Mouse (Mus musculus): Measurements from ENCODE around the gene Tgfbr2. TPM values are rescaled to one million over a fixed set of nuclear protein-coding genes. Genes with fewer than 3 reads are reported as not detected.

The Tgfbr2 gene
- polyA plus RNA-seq, 1 experiment from 2014 or later, result 12.8 TPM

DNA sequence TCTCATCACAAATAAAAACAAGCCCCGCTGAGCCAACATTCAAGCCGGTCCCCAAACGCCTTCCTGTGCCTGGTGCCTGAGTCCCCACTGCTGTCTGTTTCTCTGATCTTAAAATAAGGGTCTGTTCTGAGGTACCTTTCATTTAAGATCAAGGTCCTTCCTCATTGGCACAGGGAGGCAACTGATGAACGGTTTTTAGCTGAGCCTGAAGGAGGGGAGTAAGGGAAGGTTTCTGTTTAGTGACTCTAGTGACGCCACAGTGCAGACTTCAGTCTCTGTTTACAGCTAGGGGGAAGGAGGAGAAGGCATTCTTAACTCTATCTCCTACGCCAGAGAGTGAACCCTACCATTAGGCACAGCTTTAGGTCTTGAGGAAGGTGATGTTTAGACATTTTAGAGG is 11.3 kb downstream of the Tgfbr2 start:
- no peaks in the 10 kb centered on the region for H3K4me1 ChIP-seq (ENCODE audit: control insufficient read depth, insufficient read depth, low read length)
- no peak overlapping the region for H3K9ac ChIP-seq (replicated peaks; ENCODE audit: low read length)
- 79% methylated on average over 6 of the region's 6 CpGs for WGBS
- H3K27ac ChIP-seq (replicated peaks; ENCODE audit: low read depth, low read length), result no peak overlapping the region
- H3K9me3 ChIP-seq (replicated peaks; ENCODE audit: control insufficient read depth, low read length), result no peaks in the 10 kb centered on the region
- H3K4me3 ChIP-seq (ENCODE audit: low read depth, low read length), result no peak overlapping the region
- H3K4me2 ChIP-seq (ENCODE audit: low read depth, low read length), result no peak overlapping the region
- DNase-seq (ENCODE audit: low spot score) (no peak), ATAC-seq (replicated peaks; ENCODE audit: insufficient number of reproducible peaks, low FRiP score, low TSS enrichment, low read depth) (no peak)
- no peaks in the 10 kb centered on the region for H3K27me3 ChIP-seq (ENCODE audit: control insufficient read depth, insufficient read depth, low read length)
- H3K36me3 ChIP-seq (replicated peaks; ENCODE audit: control insufficient read depth, insufficient read depth, low read depth, low read length), result no peaks in the 10 kb centered on the region

DNA sequence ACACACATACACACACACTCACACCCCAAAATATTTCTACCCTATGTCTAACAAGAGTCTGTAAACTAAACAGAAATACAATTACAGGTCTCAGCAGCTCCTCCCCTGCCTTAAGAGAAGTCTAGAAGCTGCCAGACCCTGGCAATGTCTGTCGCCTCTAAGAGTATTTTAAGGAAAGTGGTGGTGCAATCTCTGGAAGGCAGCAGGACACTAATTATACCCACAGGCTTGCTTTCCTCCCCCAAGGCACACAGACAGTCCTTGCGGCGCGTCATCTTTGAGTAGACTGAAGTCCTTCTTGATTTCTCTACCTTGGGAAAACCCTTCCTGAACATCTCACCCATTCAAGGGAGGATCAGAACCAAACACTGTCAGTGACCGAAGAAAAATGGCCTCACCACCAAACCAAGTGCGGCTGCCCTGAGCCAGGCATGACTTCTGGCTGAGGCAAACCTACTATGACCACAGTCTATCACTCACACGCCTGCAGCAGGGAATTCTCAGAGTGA is 12.2 kb downstream of the Tgfbr2 start:
- WGBS, result 92% methylated on average over 7 of the region's 7 CpGs
- DNase-seq (ENCODE audit: low spot score), result no peak
- no peaks in the 10 kb centered on the region for H3K4me1 ChIP-seq (ENCODE audit: control insufficient read depth, insufficient read depth, low read length)
- no peak for ATAC-seq (replicated peaks; ENCODE audit: insufficient number of reproducible peaks, low FRiP score, low TSS enrichment, low read depth)
- H3K27me3 ChIP-seq (ENCODE audit: control insufficient read depth, insufficient read depth, low read length), result no peaks in the 10 kb centered on the region
- no peaks in the 10 kb centered on the region for H3K9me3 ChIP-seq (replicated peaks; ENCODE audit: control insufficient read depth, low read length)
- H3K4me3 ChIP-seq (ENCODE audit: low read depth, low read length), result no peak overlapping the region
- no peak overlapping the region for H3K27ac ChIP-seq (replicated peaks; ENCODE audit: low read depth, low read length)
- H3K9ac ChIP-seq (replicated peaks; ENCODE audit: low read length), result no peak overlapping the region
- H3K36me3 ChIP-seq (replicated peaks; ENCODE audit: control insufficient read depth, insufficient read depth, low read depth, low read length), result no peaks in the 10 kb centered on the region
- no peak overlapping the region for H3K4me2 ChIP-seq (ENCODE audit: low read depth, low read length)

- Histone ChIP-seq H3K9ac (replicated peaks; ENCODE audit: low read length) (no peak overlapping the region), H3K36me3 (replicated peaks; ENCODE audit: control insufficient read depth, insufficient read depth, low read depth, low read length) (no peaks in the 10 kb centered on the region), H3K4me1 (ENCODE audit: control insufficient read depth, insufficient read depth, low read length) (no peaks in the 10 kb centered on the region), H3K4me3 (ENCODE audit: low read depth, low read length) (no peak overlapping the region), H3K27me3 (ENCODE audit: control insufficient read depth, insufficient read depth, low read length) (no peaks in the 10 kb centered on the region), H3K9me3 (replicated peaks; ENCODE audit: control insufficient read depth, low read length) (no peaks in the 10 kb centered on the region), H3K4me2 (ENCODE audit: low read depth, low read length) (no peak overlapping the region), H3K27ac (replicated peaks; ENCODE audit: low read depth, low read length) (no peak overlapping the region)
- no peak for ATAC-seq (replicated peaks; ENCODE audit: insufficient number of reproducible peaks, low FRiP score, low TSS enrichment, low read depth)
- no peak for DNase-seq (ENCODE audit: low spot score)
- 85% methylated on average over 7 of the region's 7 CpGs for WGBS
These were observed 14.3 kb downstream of the Tgfbr2 start for GRCm38 (mm10) chr9:116160860-116161259.

- Histone ChIP-seq H3K36me3 (replicated peaks; ENCODE audit: control insufficient read depth, insufficient read depth, low read depth, low read length) (no peaks in the 10 kb centered on the region), H3K4me3 (ENCODE audit: low read depth, low read length) (no peak overlapping the region), H3K9ac (replicated peaks; ENCODE audit: low read length) (no peak overlapping the region), H3K4me1 (ENCODE audit: control insufficient read depth, insufficient read depth, low read length) (no peaks in the 10 kb centered on the region), H3K9me3 (replicated peaks; ENCODE audit: control insufficient read depth, low read length) (no peaks in the 10 kb centered on the region), H3K27me3 (ENCODE audit: control insufficient read depth, insufficient read depth, low read length) (no peaks in the 10 kb centered on the region), H3K4me2 (ENCODE audit: low read depth, low read length) (no peak overlapping the region), H3K27ac (replicated peaks; ENCODE audit: low read depth, low read length) (no peak overlapping the region)
- ATAC-seq (replicated peaks; ENCODE audit: insufficient number of reproducible peaks, low FRiP score, low TSS enrichment, low read depth) (no peak), DNase-seq (ENCODE audit: low spot score) (no peak)
- WGBS, result 92% methylated on average over 3 of the region's 3 CpGs
These were observed 15.1 kb downstream of the Tgfbr2 start for GRCm38 (mm10) chr9:116160067-116160466.

DNA sequence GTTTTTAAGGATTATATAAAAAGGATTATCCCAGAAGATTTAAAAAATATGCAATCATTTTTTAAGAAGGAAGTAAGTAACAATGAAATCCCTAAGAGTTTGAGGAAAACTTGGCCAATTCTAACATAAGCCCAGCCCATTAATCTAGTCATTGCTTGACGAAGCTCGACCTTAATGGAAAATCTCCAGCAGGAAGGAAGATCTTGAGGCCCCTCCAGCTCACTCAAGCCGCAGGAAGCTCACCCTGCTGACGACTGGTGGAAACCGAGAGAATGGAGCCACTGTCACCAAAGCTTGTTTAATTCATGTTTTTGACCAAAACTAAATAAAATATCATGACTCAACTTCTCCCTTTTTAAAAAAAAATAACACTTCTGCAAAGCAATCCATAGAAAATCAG is 18.7 kb downstream of the Tgfbr2 start:
- Histone ChIP-seq H3K36me3 (replicated peaks; ENCODE audit: control insufficient read depth, insufficient read depth, low read depth, low read length) (no peaks in the 10 kb centered on the region), H3K9ac (replicated peaks; ENCODE audit: low read length) (no peak overlapping the region), H3K4me3 (ENCODE audit: low read depth, low read length) (no peak overlapping the region), H3K4me1 (ENCODE audit: control insufficient read depth, insufficient read depth, low read length) (no peaks in the 10 kb centered on the region), H3K27me3 (ENCODE audit: control insufficient read depth, insufficient read depth, low read length) (no peaks in the 10 kb centered on the region), H3K9me3 (replicated peaks; ENCODE audit: control insufficient read depth, low read length) (no peaks in the 10 kb centered on the region), H3K4me2 (ENCODE audit: low read depth, low read length) (no peak overlapping the region), H3K27ac (replicated peaks; ENCODE audit: low read depth, low read length) (no peak overlapping the region)
- WGBS, result 77% methylated on average over 5 of the region's 5 CpGs
- no peak for ATAC-seq (replicated peaks; ENCODE audit: insufficient number of reproducible peaks, low FRiP score, low TSS enrichment, low read depth)
- no peak for DNase-seq (ENCODE audit: low spot score)

GRCm38 (mm10) chr9:116152878-116153277 is 22.3 kb downstream of the Tgfbr2 start:
- Histone ChIP-seq H3K4me3 (ENCODE audit: low read depth, low read length) (no peak overlapping the region), H3K36me3 (replicated peaks; ENCODE audit: control insufficient read depth, insufficient read depth, low read depth, low read length) (no peaks in the 10 kb centered on the region), H3K27me3 (ENCODE audit: control insufficient read depth, insufficient read depth, low read length) (no peaks in the 10 kb centered on the region), H3K4me1 (ENCODE audit: control insufficient read depth, insufficient read depth, low read length) (no peaks in the 10 kb centered on the region), H3K9me3 (replicated peaks; ENCODE audit: control insufficient read depth, low read length) (no peaks in the 10 kb centered on the region), H3K9ac (replicated peaks; ENCODE audit: low read length) (no peak overlapping the region), H3K27ac (replicated peaks; ENCODE audit: low read depth, low read length) (no peak overlapping the region), H3K4me2 (ENCODE audit: low read depth, low read length) (no peak overlapping the region)
- 82% methylated on average over 4 of the region's 4 CpGs for WGBS
- DNase-seq (ENCODE audit: low spot score) (no peak), ATAC-seq (replicated peaks; ENCODE audit: insufficient number of reproducible peaks, low FRiP score, low TSS enrichment, low read depth) (no peak)

DNA sequence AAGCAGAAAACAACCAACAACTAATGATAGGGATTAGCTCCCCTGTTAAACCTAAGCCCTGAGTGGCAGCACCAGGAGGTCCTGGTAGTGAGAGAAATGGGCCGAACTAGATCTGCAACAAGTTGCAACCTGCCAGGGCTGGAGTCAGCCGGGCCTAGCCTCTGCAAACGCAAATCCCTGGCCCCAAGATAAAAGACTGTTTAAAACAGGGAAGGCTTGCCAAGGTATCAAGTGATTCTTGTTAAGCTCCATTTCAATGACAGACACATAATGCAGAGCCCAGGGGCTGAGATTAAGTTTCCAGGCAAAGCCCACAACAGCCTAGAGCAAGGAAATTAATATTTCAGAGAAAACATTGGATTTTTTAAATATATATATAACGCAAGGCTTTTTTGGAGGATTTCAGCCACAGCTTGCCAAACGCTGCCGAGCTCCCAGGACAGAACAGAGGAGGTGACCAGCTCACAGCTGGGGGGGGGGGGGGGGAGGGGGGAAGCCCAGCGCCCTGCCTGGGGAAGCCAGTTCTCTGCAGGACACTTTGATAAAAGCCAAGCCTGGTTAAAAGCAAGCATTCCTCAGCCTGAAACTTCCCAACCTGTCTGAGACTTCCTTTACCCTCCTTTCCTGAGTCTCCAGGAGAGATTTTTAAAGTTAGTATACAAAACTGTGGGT is 24.3 kb downstream of the Tgfbr2 start:
- no peaks in the 10 kb centered on the region for H3K9me3 ChIP-seq (replicated peaks; ENCODE audit: control insufficient read depth, low read length)
- no peaks in the 10 kb centered on the region for H3K27me3 ChIP-seq (ENCODE audit: control insufficient read depth, insufficient read depth, low read length)
- H3K4me3 ChIP-seq (ENCODE audit: low read depth, low read length), result no peak overlapping the region
- 27% methylated on average over 6 of the region's 7 CpGs for WGBS
- H3K9ac ChIP-seq (replicated peaks; ENCODE audit: low read length), result no peak overlapping the region
- no peaks in the 10 kb centered on the region for H3K4me1 ChIP-seq (ENCODE audit: control insufficient read depth, insufficient read depth, low read length)
- no peak overlapping the region; the same call in 1 of the 2 replicates for H3K27ac ChIP-seq (replicated peaks; ENCODE audit: low read depth, low read length)
- ATAC-seq (replicated peaks; ENCODE audit: insufficient number of reproducible peaks, low FRiP score, low TSS enrichment, low read depth) (peak; percentile 63), DNase-seq (ENCODE audit: low spot score) (peak; percentile 51)
- no peak overlapping the region for H3K4me2 ChIP-seq (ENCODE audit: low read depth, low read length)
- H3K36me3 ChIP-seq (replicated peaks; ENCODE audit: control insufficient read depth, insufficient read depth, low read depth, low read length), result no peaks in the 10 kb centered on the region

DNA sequence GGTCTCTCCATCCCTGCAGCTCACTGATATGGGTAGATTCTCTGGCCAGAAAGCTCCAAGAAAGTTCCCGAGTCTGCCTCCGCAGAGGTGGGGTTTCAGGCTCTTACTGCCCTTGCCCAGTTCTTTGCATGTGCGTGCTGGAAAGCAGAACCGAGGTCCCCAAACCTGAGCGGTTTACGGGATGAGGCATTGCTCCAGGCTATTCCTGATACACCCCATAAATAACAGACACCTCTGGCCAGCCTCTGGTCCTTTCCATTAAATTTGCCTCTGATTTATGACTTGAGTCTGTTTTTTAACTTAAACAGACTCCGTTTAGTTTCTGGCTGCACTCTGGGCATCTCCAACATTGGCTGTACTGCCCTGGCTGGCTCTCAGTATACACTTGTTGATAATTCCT is 26.4 kb downstream of the Tgfbr2 start:
- WGBS, result 91% methylated on average over 7 of the region's 7 CpGs
- Histone ChIP-seq H3K4me1 (ENCODE audit: control insufficient read depth, insufficient read depth, low read length) (no peaks in the 10 kb centered on the region), H3K27me3 (ENCODE audit: control insufficient read depth, insufficient read depth, low read length) (no peaks in the 10 kb centered on the region), H3K27ac (replicated peaks; ENCODE audit: low read depth, low read length) (no peak overlapping the region), H3K4me2 (ENCODE audit: low read depth, low read length) (no peak overlapping the region), H3K9me3 (replicated peaks; ENCODE audit: control insufficient read depth, low read length) (no peaks in the 10 kb centered on the region), H3K9ac (replicated peaks; ENCODE audit: low read length) (no peak overlapping the region), H3K4me3 (ENCODE audit: low read depth, low read length) (no peak overlapping the region), H3K36me3 (replicated peaks; ENCODE audit: control insufficient read depth, insufficient read depth, low read depth, low read length) (no peaks in the 10 kb centered on the region)
- DNase-seq (ENCODE audit: low spot score), result no peak
- ATAC-seq (replicated peaks; ENCODE audit: insufficient number of reproducible peaks, low FRiP score, low TSS enrichment, low read depth), result no peak
